Comparison of ENCODE assay signal across 18 mouse cellular contexts in the genomic region with DNA sequence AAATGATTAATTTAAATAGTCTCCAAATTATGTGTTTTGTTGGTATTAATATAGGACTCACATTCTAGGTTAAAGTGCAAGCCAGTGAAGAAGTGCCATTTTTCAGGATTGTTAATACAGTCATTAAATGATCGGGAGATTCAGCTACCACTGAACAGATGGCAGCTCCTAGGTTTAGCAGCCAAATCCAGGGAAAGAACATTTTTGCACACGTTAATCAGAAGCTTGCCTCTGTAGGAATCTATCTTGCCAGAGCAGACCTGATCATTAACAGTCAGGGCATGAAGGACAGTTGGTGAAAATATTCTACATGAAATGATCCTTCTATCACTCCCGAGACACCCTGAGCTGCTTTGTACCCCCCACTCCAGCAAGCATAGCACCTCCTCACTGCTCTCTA.
DNase-seq lines count a peak whose midpoint lies in the region; ATAC-seq lines count a peak whose summit lies in the region.
"Had no signal": no experiment of that assay in that cellular context is flagged by ENCODE, and none has a peak within 500 bp of the region (broad histone marks: within the 10 kb centered on the region; RNA-seq: fewer than 3 reads in every experiment).

No protein-coding gene starts in this region.

- no peak overlapping the region for H3K9ac ChIP-seq in kidney, embryonic 16.5 days (replicated peaks; ENCODE audit: low read length)
- H3K9ac ChIP-seq: hindbrain, embryonic 13.5 days; limb, embryonic 12.5 days; liver, embryonic 14.5 days; neural tube, embryonic 13.5 days had no signal

- no peak for DNase-seq in cerebellum, postnatal 4 days (ENCODE audit: low spot score in 2 of 2)
- DNase-seq in kidney, adult 9 months: peak; percentile 42
- peak; percentile 72 for DNase-seq in cerebellum, adult 9-11 months
- peak; percentile 23 to 80 for DNase-seq in layer of hippocampus, postnatal 14 days (ENCODE audit: low spot score in 2 of 2)
- no peak for DNase-seq in B cell, adult 2 months
- DNase-seq in spleen, postnatal 4 days (ENCODE audit: low spot score in 2 of 2): no peak
- DNase-seq: gastrocnemius, postnatal 14 days; kidney, adult 11 months; kidney, postnatal 14 days; right cerebral cortex, postnatal 25 days; thymus, postnatal 25 days had no signal

- H3K27me3 ChIP-seq in kidney, embryonic 16.5 days (ENCODE audit: insufficient read depth, low read length): no peaks in the 10 kb centered on the region
- H3K27me3 ChIP-seq: hindbrain, embryonic 13.5 days; limb, embryonic 12.5 days; neural tube, embryonic 13.5 days had no signal

- ATAC-seq in cerebellum, adult (ENCODE audit: insufficient number of reproducible peaks, low FRiP score, low TSS enrichment): peak; percentile 95
- ATAC-seq in kidney, embryonic 16.5 days (ENCODE audit: low FRiP score, low TSS enrichment): no peak

- H3K27ac ChIP-seq in kidney, embryonic 16.5 days (ENCODE audit: low read length): no peak overlapping the region
- H3K27ac ChIP-seq: embryonic facial prominence, embryonic 10.5 days; hindbrain, embryonic 13.5 days; limb, embryonic 12.5 days; liver, embryonic 14.5 days; neural tube, embryonic 13.5 days had no signal

- H3K9me3 ChIP-seq in kidney, embryonic 16.5 days (ENCODE audit: low read length): no peaks in the 10 kb centered on the region
- H3K9me3 ChIP-seq: embryonic facial prominence, embryonic 10.5 days; hindbrain, embryonic 13.5 days; limb, embryonic 12.5 days; neural tube, embryonic 13.5 days had no signal

- WGBS in kidney, embryonic 16.5 days: 86% methylated on average over 3 of the region's 3 CpGs

- peaks cover 13% of the 10 kb centered on the region for H3K36me3 ChIP-seq in kidney, embryonic 16.5 days (ENCODE audit: insufficient read depth, low read length)
- H3K36me3 ChIP-seq: hindbrain, embryonic 13.5 days had no signal

- no peaks in the 10 kb centered on the region for H3K4me1 ChIP-seq in kidney, embryonic 16.5 days (ENCODE audit: insufficient read depth, low read length)
- H3K4me1 ChIP-seq: embryonic facial prominence, embryonic 10.5 days; hindbrain, embryonic 13.5 days; limb, embryonic 12.5 days; neural tube, embryonic 13.5 days had no signal

- no peak overlapping the region for H3K4me2 ChIP-seq in kidney, embryonic 16.5 days (replicated peaks; ENCODE audit: low read depth, low read length)
- H3K4me2 ChIP-seq: hindbrain, embryonic 13.5 days; limb, embryonic 12.5 days; neural tube, embryonic 13.5 days had no signal

- no peak overlapping the region for H3K4me3 ChIP-seq in kidney, embryonic 16.5 days (ENCODE audit: low read length)
- H3K4me3 ChIP-seq: embryonic facial prominence, embryonic 10.5 days; hindbrain, embryonic 13.5 days; limb, embryonic 12.5 days; neural tube, embryonic 13.5 days had no signal

Comparison
In these comparisons a context has a peak if more than half of its experiments do, and no peak if none do; other contexts are left out.
1. DNase-seq: peak in kidney, adult 9 months (single experiment), cerebellum, adult 9-11 months (single experiment) and layer of hippocampus, postnatal 14 days (2 of 2); none in cerebellum, postnatal 4 days (0 of 2), B cell, adult 2 months (0 of 2) and spleen, postnatal 4 days (0 of 2).